Mouse (Mus musculus): ENCODE results near the gene Hspe1. TPM values are rescaled to one million over a fixed set of nuclear protein-coding genes. Genes with fewer than 3 reads are reported as not detected.
"Not testable (repeated sequence)": the region's sequence is repeated elsewhere in the genome, so short reads cannot be mapped to it uniquely, and the experiment has no call there.

Hspe1 gene
- total RNA-seq, 2 experiments from 2014 or later = 111 to 118 TPM

DNA sequence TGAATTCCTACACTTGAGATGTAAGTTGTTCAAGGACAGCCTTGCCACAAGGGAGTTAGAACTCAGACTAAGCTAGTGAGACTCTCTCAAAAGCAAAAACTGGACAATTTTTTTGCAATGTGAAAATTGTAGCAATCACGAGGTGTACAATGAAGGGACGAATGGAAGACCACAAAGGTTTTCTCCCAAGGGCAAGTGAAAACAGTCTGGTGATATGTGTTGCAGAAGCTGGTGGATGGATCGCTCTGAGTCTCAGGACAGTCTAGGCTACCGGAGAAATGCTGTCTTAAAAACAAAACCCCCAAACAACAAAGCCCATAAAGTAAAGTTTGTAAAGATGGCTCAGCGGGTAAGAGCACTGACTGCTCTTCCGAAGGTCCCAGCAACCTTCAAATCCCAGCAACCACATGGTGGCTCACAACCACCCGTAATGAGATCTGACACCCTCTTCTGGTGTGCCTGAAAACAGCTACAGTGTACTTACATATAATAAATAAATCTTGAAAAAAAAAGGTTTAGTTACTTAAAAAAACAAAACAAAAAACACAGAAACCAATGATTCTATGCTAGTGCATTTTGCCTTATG lies 2.1 kb upstream of the Hspe1 start:
- no peak for DNase-seq

DNA sequence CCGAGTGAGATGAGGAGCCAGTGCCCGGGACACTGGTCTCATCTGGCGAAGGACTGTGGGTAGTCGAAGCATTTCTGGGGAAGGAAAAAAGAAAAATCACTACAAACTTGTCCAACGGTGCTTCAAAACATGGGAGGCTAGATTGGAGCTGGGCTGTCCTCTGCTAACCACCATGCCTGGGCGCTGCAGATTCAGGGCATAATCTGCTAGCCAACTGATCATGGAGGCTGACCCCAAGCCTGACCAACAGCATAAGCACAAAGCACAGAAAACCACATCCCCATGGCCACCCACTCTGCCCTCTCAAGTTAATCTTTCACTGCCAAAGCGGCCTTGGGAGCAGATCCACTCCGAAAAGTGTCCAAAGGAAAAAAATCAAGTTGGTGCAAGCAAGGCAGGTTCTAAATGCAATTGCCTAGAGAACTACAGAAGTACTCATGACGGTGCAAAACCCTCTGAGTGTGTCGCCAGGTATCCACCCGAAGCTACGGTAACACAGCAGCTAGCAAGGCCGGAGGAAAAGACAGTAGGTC lies 998 bp upstream of the Hspe1 start:
- DNase-seq = peak in 1 of 2 experiments; percentile 6

DNA sequence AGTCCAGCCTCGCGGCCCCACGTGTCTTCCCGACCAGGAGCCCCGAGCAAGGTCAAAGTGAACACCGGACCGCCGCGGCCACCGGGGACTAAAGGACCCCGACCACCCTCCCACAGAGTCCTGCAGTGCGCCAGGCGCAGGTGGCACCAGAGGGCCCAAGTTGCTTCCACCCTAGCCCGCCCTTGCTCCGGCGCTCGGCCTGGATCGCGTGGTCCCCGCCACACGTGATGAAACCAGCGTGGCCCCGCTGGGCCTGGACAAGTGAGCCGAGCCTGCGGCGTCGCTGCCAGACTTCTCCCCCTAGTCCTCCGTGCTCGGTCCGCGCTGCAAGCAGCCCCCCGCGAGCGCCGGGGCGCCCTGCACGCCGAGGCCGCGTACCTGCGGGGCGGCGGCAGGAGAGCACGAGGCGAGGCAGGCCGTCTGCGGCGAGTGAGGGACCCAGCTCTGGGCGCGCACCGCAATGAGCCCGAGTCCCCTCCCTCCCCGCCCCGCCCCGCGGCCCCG lies 479 bp upstream of the Hspe1 start:
- DNase-seq = peak in 1 of 2 experiments; percentile 69

DNA sequence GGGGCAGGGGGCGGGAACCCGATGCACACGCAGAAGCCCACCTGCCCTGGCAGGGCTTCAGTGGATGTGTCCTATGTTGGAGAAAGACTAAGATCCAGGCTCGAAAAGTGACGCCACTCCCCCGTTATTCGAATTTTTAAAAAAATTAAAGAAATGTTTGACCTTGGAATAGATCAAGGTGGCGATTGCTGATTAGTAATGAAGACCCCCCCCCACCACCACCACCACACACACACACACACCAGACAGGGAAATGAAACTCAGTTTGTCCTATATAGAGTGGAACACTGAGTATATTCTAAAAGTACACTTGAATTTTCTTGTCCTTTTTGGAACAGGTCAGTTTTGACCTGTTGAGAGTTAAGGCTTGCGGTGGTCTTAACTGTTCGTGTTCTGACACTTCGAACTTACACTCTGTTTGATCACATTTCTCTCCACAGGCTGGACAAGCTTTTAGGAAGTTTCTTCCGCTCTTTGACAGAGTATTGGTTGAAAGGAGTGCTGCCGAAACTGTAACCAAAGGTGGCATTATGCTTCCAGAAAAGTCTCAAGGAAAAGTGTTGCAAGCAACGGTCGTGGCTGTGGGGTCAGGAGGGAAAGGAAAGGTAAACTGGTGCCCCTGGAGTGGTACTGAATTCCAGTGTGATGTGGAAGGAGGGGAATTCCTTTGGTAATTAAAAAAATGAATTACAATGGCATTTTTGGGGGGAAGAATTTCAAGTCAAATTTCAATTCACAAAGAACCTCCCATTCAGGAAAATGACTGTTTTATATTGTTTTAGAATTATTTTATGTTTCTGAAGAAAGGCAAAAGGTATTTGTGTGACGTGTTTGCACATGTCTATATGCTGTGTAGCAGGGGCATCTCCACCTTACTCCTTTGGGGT lies 922 bp downstream of the Hspe1 start:
- no peak for DNase-seq

- no peak for DNase-seq
Measured at GRCm38 (mm10) chr1:55089498-55090064, 1.6 kb downstream of the Hspe1 start.

DNA sequence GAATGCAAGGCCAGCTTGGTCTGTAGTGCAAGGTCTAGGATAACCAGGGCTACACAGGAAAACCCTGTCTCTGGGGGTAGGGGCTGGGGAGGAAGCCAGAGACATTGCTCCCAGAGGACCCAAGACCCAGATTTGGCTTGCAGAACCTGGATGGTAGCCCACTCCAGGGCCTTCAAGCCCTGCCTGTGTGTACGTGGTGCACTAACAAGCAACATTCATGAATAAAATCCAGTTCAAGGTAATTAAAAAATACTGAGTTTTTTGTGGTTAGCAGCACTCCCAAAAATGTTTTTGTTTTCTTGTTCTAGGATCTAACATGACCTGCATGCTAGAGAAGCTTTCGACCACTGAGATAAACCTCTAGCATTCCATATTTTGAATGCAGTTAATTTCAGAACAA lies 4.1 kb downstream of the Hspe1 start:
- DNase-seq = no peak

GRCm38 (mm10) chr1:55092469-55092868 lies 4.5 kb downstream of the Hspe1 start:
- DNase-seq = no peak

DNA sequence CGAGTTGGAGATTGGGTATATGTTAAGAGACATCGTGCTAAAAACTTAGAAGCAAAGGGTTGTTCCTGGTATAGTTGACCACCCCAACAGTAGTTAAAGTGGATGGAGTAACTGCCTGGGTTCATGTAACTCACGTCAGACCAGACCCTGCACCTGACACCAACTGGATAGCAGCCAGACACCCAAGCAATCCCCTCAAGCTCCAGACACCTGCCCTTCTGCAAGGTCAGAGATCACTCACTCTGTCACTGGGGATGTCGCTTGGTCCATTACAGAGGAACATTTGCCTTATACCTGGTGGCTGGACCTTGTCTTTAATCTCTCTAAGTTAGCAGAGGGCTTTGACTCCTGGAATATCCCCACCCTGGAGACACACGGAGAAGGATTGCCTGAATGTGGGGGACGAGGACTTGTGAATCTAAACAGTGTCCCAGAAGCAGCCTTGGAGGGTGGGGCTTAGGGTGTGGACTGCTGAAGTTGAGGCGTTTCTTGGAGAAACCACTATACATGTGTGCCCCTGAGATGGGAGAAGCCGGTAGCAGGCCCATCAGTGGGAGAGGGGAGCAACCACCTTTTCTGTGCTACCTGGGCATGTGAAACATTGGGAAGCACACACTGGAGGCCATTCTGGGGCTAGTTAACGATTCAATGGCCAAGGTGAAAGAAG lies 19.1 kb downstream of the Hspe1 start:
- DNase-seq = no peak

GRCm38 (mm10) chr1:55107644-55108043 lies 19.7 kb downstream of the Hspe1 start:
- DNase-seq = no peak

DNA sequence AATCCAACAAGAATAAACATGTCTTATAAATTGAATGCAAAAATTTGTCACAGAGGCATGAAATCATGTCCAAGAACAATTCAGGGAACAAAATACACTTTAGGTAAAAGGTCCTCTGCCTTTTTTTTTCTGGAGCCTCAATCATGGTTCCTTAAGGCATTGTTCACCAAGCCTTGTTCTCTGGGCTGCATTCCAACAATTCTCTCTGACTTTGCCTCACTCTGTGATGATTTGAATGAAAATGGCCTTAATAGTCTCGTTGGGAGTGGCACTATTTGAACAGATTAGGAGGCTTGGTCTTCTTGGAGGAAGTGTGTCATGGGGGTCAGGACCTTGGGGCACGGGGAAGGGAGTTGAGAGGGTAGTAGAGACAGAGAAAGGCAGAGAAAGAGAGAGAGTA lies 20.5 kb downstream of the Hspe1 start:
- no peak for DNase-seq

GRCm38 (mm10) chr1:55109066-55109766 lies 21.3 kb downstream of the Hspe1 start:
- no peak for DNase-seq

DNA sequence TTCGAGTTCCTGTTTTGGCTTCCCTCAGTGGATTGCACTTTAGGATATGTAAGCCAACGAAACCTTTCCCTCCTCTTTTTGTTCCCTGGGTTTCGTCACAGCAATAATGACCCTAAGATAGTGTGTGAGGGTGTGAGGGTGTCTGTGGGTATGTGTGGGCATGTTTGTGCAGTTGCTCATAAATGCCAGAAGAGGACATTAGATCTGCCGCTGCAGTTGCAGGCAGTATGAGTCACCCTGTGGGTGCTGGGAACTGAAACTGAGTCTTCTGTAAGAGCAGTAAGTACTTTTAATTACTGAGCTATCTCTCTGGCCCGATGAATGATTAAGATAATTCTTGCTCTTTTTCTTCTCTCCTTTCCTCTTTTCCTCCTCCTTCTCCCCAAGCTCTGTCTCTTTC lies 35.1 kb downstream of the Hspe1 start:
- DNase-seq = no peak

DNA sequence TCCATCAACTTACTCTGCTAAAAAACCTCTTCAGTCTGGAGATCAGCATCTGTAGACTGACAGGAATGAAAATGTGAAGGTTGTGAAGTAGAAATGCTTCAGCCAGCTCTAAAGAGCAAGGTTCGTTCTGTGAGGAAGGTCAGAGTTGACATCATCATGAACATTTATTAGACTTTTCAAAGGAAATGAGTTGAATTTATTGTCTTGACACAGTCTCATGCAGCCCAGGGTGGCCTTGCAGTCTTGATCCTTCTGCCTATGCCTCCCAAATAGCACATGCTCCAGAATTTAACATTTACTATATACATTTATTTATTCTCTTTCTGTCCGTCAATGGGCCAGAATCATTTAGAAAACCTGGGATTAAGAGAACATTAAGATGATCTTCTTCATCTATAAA lies 35.6 kb downstream of the Hspe1 start:
- DNase-seq = no peak

GRCm38 (mm10) chr1:55124136-55124535 lies 36.2 kb downstream of the Hspe1 start:
- not testable (repeated sequence) for DNase-seq

DNA sequence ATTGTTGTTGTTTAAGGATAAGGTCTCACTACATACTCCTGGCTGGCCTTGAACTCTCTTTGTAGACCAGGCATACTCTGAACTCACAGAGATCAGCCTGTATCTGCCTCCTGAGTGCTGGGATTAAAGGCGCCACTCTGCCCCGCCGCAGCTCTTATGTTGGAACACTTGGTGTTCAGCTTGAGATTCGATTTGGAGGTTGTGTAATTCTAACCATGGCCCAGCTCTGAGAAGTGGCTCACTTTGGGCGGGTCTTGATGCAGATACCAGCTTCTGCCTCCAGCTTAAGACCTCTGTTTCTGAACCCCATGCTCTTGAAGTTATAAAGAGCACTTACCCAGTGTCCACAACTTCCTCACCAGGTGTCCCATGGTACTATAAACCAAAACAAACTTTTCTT lies 41.8 kb downstream of the Hspe1 start:
- no peak for DNase-seq

- DNase-seq = no peak
Measured at GRCm38 (mm10) chr1:55130190-55130916, 42.4 kb downstream of the Hspe1 start.

DNA sequence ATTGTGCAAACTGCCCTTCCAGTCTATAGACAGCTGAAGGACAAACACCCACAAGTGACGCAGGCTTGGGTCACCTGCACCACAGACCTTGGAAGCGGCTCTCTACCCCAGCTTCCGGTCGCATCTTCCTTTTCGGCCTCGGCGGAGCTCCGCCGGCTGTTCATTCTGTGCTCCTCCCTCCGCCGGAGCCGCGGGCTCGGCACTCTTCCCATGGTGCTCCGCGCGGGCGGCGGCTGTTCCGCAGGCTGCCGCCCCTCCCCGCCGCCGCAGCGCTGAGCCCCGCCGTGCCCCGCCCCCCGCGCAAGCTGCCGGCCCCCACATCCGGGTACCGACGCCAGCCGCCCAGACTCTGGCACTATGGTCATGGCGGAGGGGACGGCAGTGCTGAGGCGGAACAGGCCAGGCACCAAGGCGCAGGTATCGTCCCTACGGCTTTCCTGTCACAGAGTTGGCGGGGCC lies 43.0 kb downstream of the Hspe1 start, which contains the start of gene Mob4:
Mob4 (plus strand) TSS at position 289 of the 459 bp plus-strand sequence.
- peak; percentile 90 to 93 for DNase-seq

- DNase-seq = no peak
Measured at GRCm38 (mm10) chr1:55131424-55132014, 43.6 kb downstream of the Hspe1 start.

DNA sequence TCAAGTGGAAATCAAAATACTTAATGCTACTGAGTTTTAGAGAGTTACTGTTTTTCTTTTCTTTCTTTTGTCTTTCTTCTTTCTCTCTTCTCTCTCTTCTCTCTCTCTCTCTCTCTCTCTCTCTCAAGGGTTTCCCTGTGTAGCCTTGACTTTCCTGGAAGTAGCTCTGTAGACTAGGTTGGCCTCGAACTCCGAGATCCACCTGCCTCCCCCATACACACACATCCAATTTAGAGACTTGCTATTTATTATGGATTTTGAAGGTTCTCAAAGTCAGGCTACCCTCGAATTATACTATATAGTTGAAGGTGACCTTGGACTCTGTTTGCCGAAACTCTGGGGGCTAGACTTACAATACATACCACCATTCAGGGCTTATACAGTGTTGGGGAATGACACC lies 44.4 kb downstream of the Hspe1 start:
- DNase-seq = no peak

DNA sequence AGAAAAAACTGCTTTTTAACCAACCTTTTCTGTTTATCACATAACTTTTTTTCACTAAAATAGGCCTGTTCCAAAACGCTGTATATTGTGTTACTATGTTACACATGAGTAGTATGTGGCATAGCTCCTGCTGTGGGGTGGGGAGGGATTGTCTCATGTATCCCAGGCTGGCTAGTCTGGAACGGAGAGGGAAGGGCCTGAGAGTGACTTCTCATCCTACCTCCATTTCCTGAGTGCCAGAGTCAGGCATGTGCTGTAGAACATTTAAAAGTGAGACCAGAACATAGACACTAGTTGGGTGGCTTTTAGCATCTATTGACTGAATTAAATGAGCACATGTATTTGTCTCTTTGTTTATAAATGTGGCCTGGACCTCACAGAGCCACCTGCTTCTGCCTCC lies 45.2 kb downstream of the Hspe1 start:
- no peak for DNase-seq

DNA sequence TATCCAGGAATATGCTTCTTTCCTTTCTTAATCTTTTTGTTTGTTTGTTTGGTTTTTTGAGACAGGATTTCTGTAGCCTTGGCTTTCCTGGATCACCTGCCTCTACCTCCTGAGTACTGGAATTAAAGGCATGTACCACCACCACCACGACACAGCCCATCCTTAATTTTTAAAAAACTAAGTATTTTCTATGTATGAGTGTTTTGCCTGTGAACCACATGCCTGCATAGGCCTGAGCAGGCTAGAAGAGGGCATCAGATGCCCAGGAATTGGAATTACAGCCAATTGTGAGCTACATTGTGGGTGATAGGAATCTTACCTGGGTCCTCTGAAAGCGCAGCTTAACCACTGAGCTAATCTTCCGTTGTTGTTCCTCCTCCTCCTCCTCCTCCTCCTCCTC lies 46.4 kb downstream of the Hspe1 start:
- no peak for DNase-seq

Data from layer of hippocampus, postnatal 36 days (tissue).